Mouse (Mus musculus): ENCODE results near the gene Ttc7b. TPM values are rescaled to one million over a fixed set of nuclear protein-coding genes. Genes with fewer than 3 reads are reported as not detected.

Gene Ttc7b
- polyA plus RNA-seq, 1 experiment from 2014 or later = 5.6 TPM

DNA sequence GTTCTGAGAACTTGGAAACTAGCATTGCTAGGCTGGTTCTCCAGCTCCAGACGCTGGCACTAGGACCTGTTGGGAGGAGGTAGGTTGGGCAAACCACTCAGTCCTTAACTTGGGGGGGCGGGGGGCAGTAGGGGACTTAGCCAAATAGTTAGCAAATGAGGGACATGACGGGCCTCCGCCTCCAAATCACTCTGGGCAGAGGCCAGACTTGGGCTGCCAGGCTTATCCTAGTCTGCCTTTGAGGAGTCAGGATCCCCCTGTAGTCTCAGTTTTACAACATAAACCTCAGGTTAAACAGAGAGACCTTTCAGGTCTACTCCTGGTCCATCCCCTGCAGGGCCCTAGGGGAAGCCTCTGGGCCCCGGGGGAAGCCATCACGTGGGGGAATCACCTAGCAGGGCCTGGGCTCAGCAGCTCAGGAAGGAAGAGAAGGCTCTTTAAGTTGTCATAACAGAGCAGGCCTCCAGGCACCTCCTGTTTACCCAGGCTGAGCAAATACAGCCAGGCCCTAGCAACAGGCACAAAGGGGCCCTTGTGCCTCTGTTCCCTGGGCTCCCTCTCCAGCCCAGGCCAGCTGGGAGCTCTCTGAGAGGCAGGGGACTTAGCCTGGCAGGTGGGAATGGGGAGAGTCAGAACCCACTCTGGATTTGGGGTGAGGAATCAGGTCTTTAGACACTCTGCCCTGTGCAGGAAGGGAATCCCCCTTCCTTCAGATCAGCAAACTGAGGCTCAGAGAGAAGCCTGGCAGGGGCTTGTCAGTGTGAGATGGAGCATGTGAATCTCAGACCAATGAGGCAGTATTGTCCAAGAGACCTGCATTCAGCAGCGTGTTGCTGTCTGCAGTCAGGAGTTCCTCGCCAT lies 238.4 kb downstream of the Ttc7b start:
- Histone ChIP-seq H3K9ac (no peak overlapping the region), H3K9me3 (replicated peaks) (no peaks in the 10 kb centered on the region), H3K4me2 (replicated peaks) (no peak overlapping the region), H3K27ac (replicated peaks) (peak overlapping the region; percentile 75), H3K36me3 (no peaks in the 10 kb centered on the region), H3K4me1 (peaks cover 33% of the 10 kb centered on the region), H3K4me3 (replicated peaks) (no peak overlapping the region), H3K27me3 (no peaks in the 10 kb centered on the region)
- 42% methylated on average over 8 of the region's 8 CpGs for WGBS
- ATAC-seq (ENCODE audit: insufficient number of reproducible peaks, low FRiP score, low TSS enrichment, low read depth) = peak; percentile 66

DNA sequence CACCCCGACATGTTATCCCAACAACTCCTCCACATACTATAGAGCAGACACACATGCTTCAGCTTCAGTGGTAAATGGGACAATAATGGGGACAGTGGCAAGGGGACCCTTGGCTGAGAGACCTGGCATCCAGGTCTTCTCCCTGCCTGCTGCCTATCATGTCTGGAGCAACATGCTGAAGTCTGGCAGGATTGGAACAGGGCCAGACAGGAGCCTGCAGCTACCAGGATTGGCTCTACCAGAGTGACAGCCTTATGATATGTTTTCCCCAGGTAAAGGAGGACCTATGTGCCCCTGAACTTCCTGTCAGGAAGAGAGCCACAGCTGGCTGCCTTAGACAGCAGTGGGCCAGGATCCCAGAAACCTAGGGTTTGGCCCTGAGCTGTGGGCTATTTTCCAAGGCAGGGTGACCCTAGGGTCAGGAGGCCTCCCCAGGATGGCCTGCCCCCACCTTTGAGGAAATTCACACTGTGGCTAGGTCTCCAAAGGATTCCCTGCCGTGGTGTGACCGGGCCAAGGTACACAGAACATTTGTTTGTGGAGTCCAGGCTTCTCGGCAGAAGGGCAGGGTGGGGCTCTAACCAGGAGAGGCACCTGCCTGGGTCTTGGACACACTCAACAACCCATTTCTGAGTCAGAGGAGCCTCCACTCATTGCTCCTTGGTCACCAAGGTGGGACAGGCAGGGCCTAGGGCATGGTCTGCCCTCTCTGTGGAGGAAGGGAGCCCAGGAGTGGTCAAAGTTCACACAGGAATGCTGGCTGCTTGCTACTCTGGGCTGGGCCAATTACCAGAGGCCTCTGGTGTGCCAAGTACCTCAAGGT lies 239.4 kb downstream of the Ttc7b start:
- Histone ChIP-seq H3K4me2 (replicated peaks) (no peak overlapping the region), H3K4me3 (replicated peaks) (no peak overlapping the region), H3K9me3 (replicated peaks) (no peaks in the 10 kb centered on the region), H3K27ac (replicated peaks) (peak overlapping the region; percentile 75; the same call in 1 of the 2 replicates), H3K27me3 (no peaks in the 10 kb centered on the region), H3K4me1 (peaks cover 44% of the 10 kb centered on the region), H3K36me3 (no peaks in the 10 kb centered on the region), H3K9ac (no peak overlapping the region)
- ATAC-seq (ENCODE audit: insufficient number of reproducible peaks, low FRiP score, low TSS enrichment, low read depth) = no peak
- 61% methylated on average over 4 of the region's 4 CpGs for WGBS

DNA sequence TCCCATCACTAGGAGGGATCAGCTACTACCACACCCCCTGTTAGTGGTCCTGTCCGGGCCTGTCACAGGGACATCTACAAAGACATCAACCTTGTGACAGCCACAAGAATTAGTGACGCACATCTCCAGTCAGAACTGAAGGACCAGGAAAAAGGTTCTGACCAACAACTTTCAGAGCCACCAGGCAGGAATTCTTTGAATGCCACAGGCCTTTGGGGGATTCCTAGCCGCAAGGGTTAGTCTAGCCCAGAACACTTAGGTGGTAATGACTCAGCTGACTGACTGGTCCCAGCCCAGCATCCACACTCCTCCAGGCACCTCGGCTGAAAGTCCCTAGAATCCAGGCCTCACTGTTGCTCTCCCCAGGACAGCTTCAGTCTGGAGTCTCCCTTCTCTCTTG lies 240.7 kb downstream of the Ttc7b start:
- no peak for ATAC-seq (ENCODE audit: insufficient number of reproducible peaks, low FRiP score, low TSS enrichment, low read depth)
- no peak overlapping the region for H3K4me3 ChIP-seq (replicated peaks)
- no peak overlapping the region for H3K9ac ChIP-seq
- no peaks in the 10 kb centered on the region for H3K27me3 ChIP-seq
- no peaks in the 10 kb centered on the region for H3K9me3 ChIP-seq (replicated peaks)
- WGBS = 63% methylated on average over 4 of the region's 4 CpGs
- H3K36me3 ChIP-seq = no peaks in the 10 kb centered on the region
- peaks cover 50% of the 10 kb centered on the region for H3K4me1 ChIP-seq
- no peak overlapping the region for H3K4me2 ChIP-seq (replicated peaks)
- H3K27ac ChIP-seq (replicated peaks) = no peak overlapping the region

DNA sequence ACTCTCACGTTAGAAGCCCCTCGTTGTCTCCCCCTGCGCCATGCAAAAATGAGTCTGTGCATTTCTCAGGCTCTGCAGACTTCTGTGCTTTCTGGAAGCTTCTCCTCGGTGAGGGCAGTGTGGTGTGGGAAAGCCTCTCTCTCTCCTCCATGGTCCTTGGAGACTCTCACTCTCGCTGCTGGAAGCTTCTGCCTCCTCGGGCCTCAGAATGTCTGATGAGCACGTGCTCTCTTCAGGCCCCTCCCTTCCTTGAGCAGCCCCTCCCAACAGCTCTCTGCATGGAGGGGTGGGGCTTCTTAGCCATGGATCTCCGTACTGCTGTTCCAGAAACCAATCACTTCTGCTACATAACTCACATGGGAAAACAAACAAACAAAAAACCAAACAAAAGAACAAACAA lies 242.3 kb downstream of the Ttc7b start:
- Histone ChIP-seq H3K4me3 (replicated peaks) (no peak overlapping the region), H3K36me3 (no peaks in the 10 kb centered on the region), H3K27me3 (no peaks in the 10 kb centered on the region), H3K4me1 (peaks cover 50% of the 10 kb centered on the region), H3K27ac (replicated peaks) (no peak overlapping the region), H3K9me3 (replicated peaks) (no peaks in the 10 kb centered on the region), H3K4me2 (replicated peaks) (no peak overlapping the region), H3K9ac (no peak overlapping the region)
- 38% methylated on average over 8 of the region's 8 CpGs for WGBS
- ATAC-seq (ENCODE audit: insufficient number of reproducible peaks, low FRiP score, low TSS enrichment, low read depth) = no peak

DNA sequence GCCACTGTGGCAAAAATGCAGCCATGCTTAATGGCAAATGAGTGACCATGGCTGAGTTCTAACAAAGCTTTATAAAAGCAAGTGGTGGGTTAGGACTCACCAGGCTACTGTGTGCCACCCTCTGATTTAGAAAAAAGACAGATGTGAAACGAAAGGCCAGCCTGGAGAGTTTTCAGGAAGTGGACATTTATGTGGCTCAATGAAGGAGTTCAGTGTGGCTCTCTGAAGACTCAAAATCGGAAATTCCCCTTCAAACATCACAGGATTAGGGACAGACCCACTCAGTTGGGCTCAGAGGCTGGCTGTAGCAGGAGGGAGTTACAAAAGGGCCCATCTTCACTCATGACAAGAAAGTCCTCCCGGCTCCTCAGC lies 243.1 kb downstream of the Ttc7b start:
- H3K4me3 ChIP-seq (replicated peaks) = no peak overlapping the region
- no peak overlapping the region for H3K9ac ChIP-seq
- no peaks in the 10 kb centered on the region for H3K27me3 ChIP-seq
- no peak overlapping the region for H3K27ac ChIP-seq (replicated peaks)
- no peak for ATAC-seq (ENCODE audit: insufficient number of reproducible peaks, low FRiP score, low TSS enrichment, low read depth)
- 68% methylated on average over 3 of the region's 3 CpGs for WGBS
- no peaks in the 10 kb centered on the region for H3K9me3 ChIP-seq (replicated peaks)
- no peaks in the 10 kb centered on the region for H3K36me3 ChIP-seq
- peaks cover 48% of the 10 kb centered on the region for H3K4me1 ChIP-seq
- H3K4me2 ChIP-seq (replicated peaks) = no peak overlapping the region

DNA sequence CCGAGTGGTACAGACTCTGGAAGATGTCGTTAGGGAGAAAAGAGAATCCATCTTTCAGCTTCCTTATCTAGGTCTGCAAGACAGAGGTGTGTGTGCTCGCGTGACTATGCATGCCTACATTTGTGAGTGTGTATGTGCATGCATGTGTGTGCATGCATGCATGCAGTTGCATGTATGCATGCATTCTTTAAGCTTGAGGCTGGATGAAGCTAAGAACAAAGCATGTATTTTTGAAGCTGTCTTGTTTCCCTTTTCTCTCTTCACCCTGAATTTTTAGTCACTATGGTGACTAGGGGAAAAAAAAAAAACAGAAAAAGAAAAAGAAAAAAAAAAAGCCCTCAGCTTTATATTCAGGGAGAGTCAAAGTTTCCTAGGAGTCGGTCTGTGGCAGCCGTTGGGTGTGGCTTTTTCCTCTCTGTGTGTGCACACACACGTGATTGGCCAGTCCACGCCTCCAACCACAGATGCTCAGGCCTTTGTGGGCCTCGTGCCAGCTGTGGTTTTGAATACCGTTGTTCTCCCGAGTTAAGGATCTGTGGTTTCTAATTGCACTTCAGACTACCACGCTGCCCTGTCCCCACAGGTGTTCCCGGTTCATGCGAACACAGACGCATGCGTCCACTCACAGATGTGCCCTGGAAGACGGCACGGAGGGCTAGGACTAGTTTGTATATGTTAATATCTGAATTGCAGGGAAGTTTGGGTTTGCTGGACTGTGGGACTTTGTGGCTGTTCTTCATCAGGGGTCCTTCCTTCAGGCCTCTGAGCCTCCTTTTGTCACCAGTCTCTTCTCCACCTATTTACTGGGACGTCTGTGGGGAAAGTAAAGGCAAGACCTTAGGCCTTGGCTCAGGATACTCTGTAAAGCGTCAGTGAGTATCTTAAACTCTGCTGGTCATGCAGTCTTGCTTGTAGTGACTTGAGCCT lies 243.8 kb downstream of the Ttc7b start:
- Histone ChIP-seq H3K27me3 (no peaks in the 10 kb centered on the region), H3K4me1 (peaks cover 42% of the 10 kb centered on the region), H3K9me3 (replicated peaks) (no peaks in the 10 kb centered on the region), H3K4me2 (replicated peaks) (no peak overlapping the region), H3K9ac (no peak overlapping the region), H3K27ac (replicated peaks) (peak overlapping the region; percentile 29; the same call in 1 of the 2 replicates), H3K36me3 (no peaks in the 10 kb centered on the region), H3K4me3 (replicated peaks) (no peak overlapping the region)
- 24% methylated on average over 20 of the region's 20 CpGs for WGBS
- 0 out of 2 replicates have a peak, but pooled peaks have one; percentile 49 for ATAC-seq (ENCODE audit: insufficient number of reproducible peaks, low FRiP score, low TSS enrichment, low read depth)

DNA sequence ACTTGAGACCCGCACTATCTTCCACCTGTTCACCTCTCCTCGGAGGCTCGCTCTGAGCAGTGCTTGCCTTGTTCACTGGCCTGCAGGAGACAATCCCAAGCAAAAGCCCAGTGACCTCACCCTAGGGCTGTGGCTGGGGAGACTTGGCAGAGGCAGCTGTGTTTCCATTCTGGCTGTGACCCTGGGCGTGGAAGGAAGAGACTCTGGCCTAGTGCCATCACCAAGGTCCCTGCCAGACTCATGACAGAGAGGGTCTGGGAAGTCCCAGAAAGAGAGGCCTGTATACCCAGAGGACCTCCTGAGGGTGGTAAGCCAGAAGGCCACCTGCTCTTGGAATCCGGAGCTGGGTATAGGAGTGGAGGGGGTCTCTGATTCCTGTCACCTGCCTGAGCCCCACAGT lies 244.8 kb downstream of the Ttc7b start:
- Histone ChIP-seq H3K27ac (replicated peaks) (0 out of 2 replicates have a peak overlapping the region, but pooled peaks have one; percentile 29), H3K4me1 (peaks cover 31% of the 10 kb centered on the region), H3K4me2 (replicated peaks) (no peak overlapping the region), H3K9me3 (replicated peaks) (no peaks in the 10 kb centered on the region), H3K27me3 (no peaks in the 10 kb centered on the region), H3K36me3 (no peaks in the 10 kb centered on the region), H3K9ac (no peak overlapping the region), H3K4me3 (replicated peaks) (no peak overlapping the region)
- 66% methylated on average over 5 of the region's 5 CpGs for WGBS
- peak; percentile 26 for ATAC-seq (ENCODE audit: insufficient number of reproducible peaks, low FRiP score, low TSS enrichment, low read depth)

DNA sequence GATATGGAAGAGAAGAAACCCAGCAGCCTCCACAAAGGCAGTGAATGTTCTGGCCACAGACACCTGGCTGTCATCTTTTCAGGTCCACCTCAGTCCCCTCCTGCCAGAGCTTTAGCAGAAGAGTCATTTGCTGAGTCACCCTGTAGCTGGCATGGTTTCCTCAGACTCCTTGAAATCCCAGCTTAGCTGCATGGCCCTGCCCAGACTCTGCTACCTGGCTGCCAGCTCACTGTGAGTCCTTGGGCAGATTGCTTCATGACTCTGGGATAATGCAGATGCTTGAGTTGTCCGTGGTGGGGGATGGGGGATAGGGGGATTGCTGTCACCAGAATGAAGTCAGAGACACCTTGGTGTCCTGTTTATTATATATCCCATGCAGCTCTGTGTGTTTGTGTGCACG lies 247.6 kb downstream of the Ttc7b start:
- Histone ChIP-seq H3K9ac (no peak overlapping the region), H3K36me3 (no peaks in the 10 kb centered on the region), H3K27ac (replicated peaks) (no peak overlapping the region), H3K4me2 (replicated peaks) (no peak overlapping the region), H3K4me3 (replicated peaks) (no peak overlapping the region), H3K4me1 (peaks cover 24% of the 10 kb centered on the region), H3K27me3 (no peaks in the 10 kb centered on the region), H3K9me3 (replicated peaks) (no peaks in the 10 kb centered on the region)
- 75% methylated on average over 2 of the region's 2 CpGs for WGBS
- ATAC-seq (ENCODE audit: insufficient number of reproducible peaks, low FRiP score, low TSS enrichment, low read depth) = no peak

DNA sequence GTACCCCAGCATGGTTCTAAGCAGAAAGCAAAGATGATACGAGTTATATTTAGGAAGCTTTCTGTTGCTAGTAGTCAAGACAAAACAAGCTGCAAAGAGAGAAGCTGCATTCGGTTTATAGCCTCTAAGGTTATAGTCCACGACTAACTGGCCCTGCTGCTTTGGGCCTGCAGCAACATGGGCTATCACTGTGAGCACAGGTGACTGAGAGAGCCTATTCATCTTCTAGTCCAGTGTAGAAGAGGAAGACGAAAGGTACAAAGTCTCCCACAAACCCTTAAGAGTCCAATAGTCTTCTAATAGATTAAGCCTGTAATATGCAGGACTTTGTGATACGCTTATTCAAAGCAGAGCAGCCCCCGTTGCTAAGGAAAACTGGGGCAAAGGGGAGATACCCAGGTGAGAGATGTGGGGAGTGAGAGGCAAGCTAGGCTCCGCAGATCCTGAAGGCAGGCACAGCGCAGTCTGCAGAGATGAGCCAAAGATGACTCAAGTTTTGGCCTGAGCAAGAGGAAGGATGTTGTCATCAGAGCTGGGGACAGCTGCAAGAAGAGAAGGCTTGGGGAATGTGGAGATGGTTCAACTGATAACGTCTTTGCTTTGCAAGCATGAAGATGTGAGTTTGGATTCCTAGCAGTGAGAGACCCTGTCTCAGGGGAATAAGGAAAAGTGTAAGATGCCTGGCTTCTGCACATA lies 250.5 kb downstream of the Ttc7b start:
- Histone ChIP-seq H3K4me2 (replicated peaks) (no peak overlapping the region), H3K4me3 (replicated peaks) (no peak overlapping the region), H3K9ac (no peak overlapping the region), H3K4me1 (no peaks in the 10 kb centered on the region), H3K27me3 (peaks cover 5% of the 10 kb centered on the region; the same call in 1 of the 2 replicates), H3K9me3 (replicated peaks) (no peaks in the 10 kb centered on the region), H3K27ac (replicated peaks) (no peak overlapping the region), H3K36me3 (no peaks in the 10 kb centered on the region)
- WGBS = 79% methylated on average over 9 of the region's 9 CpGs
- ATAC-seq (ENCODE audit: insufficient number of reproducible peaks, low FRiP score, low TSS enrichment, low read depth) = no peak

DNA sequence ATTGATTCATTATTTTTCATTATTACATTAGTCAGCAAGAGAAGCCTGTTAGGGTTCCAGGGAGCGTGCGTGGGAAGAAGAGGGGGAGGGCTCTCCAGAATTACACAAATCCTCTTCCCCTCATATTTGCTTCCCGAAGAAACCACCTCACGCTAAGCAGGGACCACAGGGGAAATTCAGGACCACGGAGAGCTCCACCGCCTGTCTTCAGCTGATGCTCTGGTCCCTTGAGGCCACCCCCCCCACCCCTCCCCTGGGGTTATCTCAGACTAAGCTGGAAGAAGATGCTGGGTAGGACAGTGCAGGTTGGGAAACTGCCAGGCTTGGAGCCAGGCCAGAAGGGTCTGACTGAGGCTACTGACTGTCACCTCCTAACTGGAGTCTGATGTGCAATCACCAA lies 252.6 kb downstream of the Ttc7b start:
- Histone ChIP-seq H3K27me3 (peaks cover 5% of the 10 kb centered on the region; the same call in 1 of the 2 replicates), H3K4me1 (no peaks in the 10 kb centered on the region), H3K27ac (replicated peaks) (no peak overlapping the region), H3K9ac (no peak overlapping the region), H3K36me3 (no peaks in the 10 kb centered on the region), H3K4me2 (replicated peaks) (no peak overlapping the region), H3K4me3 (replicated peaks) (no peak overlapping the region), H3K9me3 (replicated peaks) (no peaks in the 10 kb centered on the region)
- 9% methylated on average over 6 of the region's 6 CpGs for WGBS
- ATAC-seq (ENCODE audit: insufficient number of reproducible peaks, low FRiP score, low TSS enrichment, low read depth) = peak; percentile 63; the same call in 1 of the 2 replicates

Measured in embryonic facial prominence, embryonic 15.5 days (tissue).